Mouse (Mus musculus): ENCODE data around the gene Cmss1.

- TF ChIP-seq CTCF (IDR thresholded peaks at IDR 0.05; ENCODE audit: low read depth) (no peak), EP300 (IDR thresholded peaks at IDR 0.05; ENCODE audit: low read depth) (no peak)
Measured at GRCm38 (mm10) chr16:57396249-57396648, 210.4 kb downstream of the Cmss1 start.

Data from liver, postnatal 0 days (tissue).